Mouse (Mus musculus): ENCODE measurements around the gene Itga9.

- TF ChIP-seq CTCF (IDR thresholded peaks at IDR 0.05; ENCODE audit: low read depth) (no peak), EP300 (IDR thresholded peaks at IDR 0.05; ENCODE audit: low read depth) (no peak)
These were observed 82.5 kb downstream of the Itga9 start for GRCm38 (mm10) chr9:118688921-118689451.

Data from liver, embryonic 14.5 days (tissue).